Mouse (Mus musculus) midbrain, embryonic 11.5 days (tissue): Measurements from ENCODE around the gene Slc25a29. TPM values are rescaled to one million over a fixed set of nuclear protein-coding genes. Genes with fewer than 3 reads are reported as not detected.

Experiments
- ATAC-seq: fragments of 200-750 bp; cut with Nextera tagmentation; 2 replicates; pipeline ENCODE4 v1.8.0; 2017; ENCODE audit warnings: moderate TSS enrichment, moderate library complexity; ENCODE audit not compliant: low FRiP score
- DNase-seq: peaks from one replicate; pipeline ENCODE4 v3.0.0; 2015; ENCODE audit warnings: low spot score; ENCODE audit errors: missing footprints
- H3K27ac ChIP-seq: fragments of 300-500 bp; sonication (generic); 2 replicates; pipeline ENCODE4 v1.5.1; 2014; ENCODE audit warnings: low read depth, low read length
- H3K27me3 ChIP-seq: fragments of 300-500 bp; sonication (generic); 2 replicates; pipeline ENCODE4 v1.6.1; 2014; ENCODE audit warnings: mild to moderate bottlenecking, low read length, moderate library complexity, mixed read lengths; ENCODE audit not compliant: control insufficient read depth, insufficient read depth
- H3K36me3 ChIP-seq: fragments of 300-500 bp; sonication (generic); 2 replicates; pipeline ENCODE4 v1.6.1; 2014; ENCODE audit warnings: mild to moderate bottlenecking, low read length, moderate library complexity, mixed read lengths; ENCODE audit not compliant: control insufficient read depth, insufficient read depth
- H3K4me1 ChIP-seq: fragments of 300-500 bp; sonication (generic); 2 replicates; pipeline ENCODE4 v1.6.1; 2014; ENCODE audit warnings: low read length; ENCODE audit not compliant: control insufficient read depth, insufficient read depth
- H3K4me2 ChIP-seq: fragments of 300-500 bp; sonication (generic); 2 replicates; pipeline ENCODE4 v1.6.1; 2014; ENCODE audit warnings: mild to moderate bottlenecking, moderate library complexity
- H3K4me3 ChIP-seq: fragments of 300-500 bp; sonication (generic); 2 replicates; pipeline ENCODE4 v1.5.1; 2014; ENCODE audit warnings: low read depth, low read length
- H3K9ac ChIP-seq: fragments of 300-500 bp; sonication (generic); 2 replicates; pipeline ENCODE4 v1.6.1; 2014; ENCODE audit warnings: low read length
- H3K9me3 ChIP-seq: fragments of 300-500 bp; sonication (generic); 2 replicates; pipeline ENCODE4 v1.6.1; 2016; ENCODE audit warnings: low read length; ENCODE audit not compliant: control insufficient read depth
- WGBS: fragments of 180-500 bp; shearing (Covaris S2); extraction: QIAGEN DNeasy Blood & Tissue Kit; methylation state at CpG from one replicate; pipeline ENCODE4 v1.1.7; 2014; 5-methylcytosine and 5-hydroxymethylcytosine counted together
- polyA plus RNA-seq: library from polyadenylated mRNA; unstranded; fragments of >200 nt; fragmentation: Nextera tagmentation; extraction: Ambion mirVana; gene quantifications from 2 replicates; pipeline ENCODE4 v1.2.1, GENCODE M21; 2014

Slc25a29 gene
- polyA plus RNA-seq, 1 experiment from 2014 or later, result 13.0 TPM

- 87% methylated on average over 6 of the region's 6 CpGs for WGBS
- ATAC-seq (no peak), DNase-seq (no peak)
- Histone ChIP-seq H3K36me3 (no peaks in the 10 kb centered on the region), H3K27me3 (no peaks in the 10 kb centered on the region), H3K4me1 (peaks cover 8% of the 10 kb centered on the region), H3K4me3 (no peak overlapping the region), H3K27ac (no peak overlapping the region), H3K9me3 (no peaks in the 10 kb centered on the region), H3K4me2 (no peak overlapping the region), H3K9ac (no peak overlapping the region)
Observed at GRCm38 (mm10) chr12:108830358-108830757, 5.3 kb downstream of the Slc25a29 start.

GRCm38 (mm10) chr12:108829636-108830035 is 6.0 kb downstream of the Slc25a29 start:
- H3K4me1 ChIP-seq, result peaks cover 2% of the 10 kb centered on the region
- H3K9me3 ChIP-seq, result no peaks in the 10 kb centered on the region
- H3K36me3 ChIP-seq, result no peaks in the 10 kb centered on the region
- 87% methylated on average over 5 of the region's 5 CpGs for WGBS
- H3K4me3 ChIP-seq, result no peak overlapping the region
- H3K9ac ChIP-seq, result no peak overlapping the region
- no peak for DNase-seq
- no peaks in the 10 kb centered on the region for H3K27me3 ChIP-seq
- H3K4me2 ChIP-seq, result no peak overlapping the region
- ATAC-seq, result no peak
- no peak overlapping the region for H3K27ac ChIP-seq

GRCm38 (mm10) chr12:108827641-108828040 is 8.0 kb downstream of the Slc25a29 start:
- Histone ChIP-seq H3K27ac (no peak overlapping the region), H3K4me2 (no peak overlapping the region), H3K27me3 (no peaks in the 10 kb centered on the region), H3K9me3 (no peaks in the 10 kb centered on the region), H3K4me3 (no peak overlapping the region), H3K4me1 (no peaks in the 10 kb centered on the region), H3K36me3 (no peaks in the 10 kb centered on the region), H3K9ac (no peak overlapping the region)
- WGBS, result 93% methylated on average over 6 of the region's 6 CpGs
- ATAC-seq (no peak), DNase-seq (no peak)

GRCm38 (mm10) chr12:108826958-108827535 is 8.6 kb downstream of the Slc25a29 start:
- H3K4me1 ChIP-seq, result no peaks in the 10 kb centered on the region
- no peaks in the 10 kb centered on the region for H3K36me3 ChIP-seq
- H3K9ac ChIP-seq, result no peak overlapping the region
- ATAC-seq (no peak), DNase-seq (no peak)
- WGBS, result 97% methylated on average over 28 of the region's 28 CpGs
- H3K27me3 ChIP-seq, result no peaks in the 10 kb centered on the region
- H3K4me2 ChIP-seq, result no peak overlapping the region
- no peak overlapping the region for H3K4me3 ChIP-seq
- H3K27ac ChIP-seq, result no peak overlapping the region
- H3K9me3 ChIP-seq, result no peaks in the 10 kb centered on the region

- Histone ChIP-seq H3K36me3 (no peaks in the 10 kb centered on the region), H3K4me1 (no peaks in the 10 kb centered on the region), H3K9me3 (no peaks in the 10 kb centered on the region), H3K4me3 (no peak overlapping the region), H3K27me3 (no peaks in the 10 kb centered on the region), H3K4me2 (no peak overlapping the region), H3K9ac (no peak overlapping the region), H3K27ac (no peak overlapping the region)
- DNase-seq, result no peak
- ATAC-seq, result no peak
- 94% methylated on average over 19 of the region's 19 CpGs for WGBS
Observed at GRCm38 (mm10) chr12:108826282-108826957, 9.3 kb downstream of the Slc25a29 start.

GRCm38 (mm10) chr12:108825561-108826224 is 10.0 kb downstream of the Slc25a29 start:
- DNase-seq (no peak), ATAC-seq (no peak)
- Histone ChIP-seq H3K4me1 (no peaks in the 10 kb centered on the region), H3K9ac (no peak overlapping the region), H3K27me3 (no peaks in the 10 kb centered on the region), H3K4me3 (no peak overlapping the region), H3K4me2 (no peak overlapping the region), H3K9me3 (no peaks in the 10 kb centered on the region), H3K27ac (no peak overlapping the region), H3K36me3 (no peaks in the 10 kb centered on the region)
- WGBS, result 94% methylated on average over 13 of the region's 13 CpGs

GRCm38 (mm10) chr12:108824225-108824874 is 11.3 kb downstream of the Slc25a29 start:
- DNase-seq (peak; percentile 39), ATAC-seq (no peak)
- Histone ChIP-seq H3K9me3 (no peaks in the 10 kb centered on the region), H3K9ac (no peak overlapping the region), H3K4me1 (no peaks in the 10 kb centered on the region), H3K4me3 (no peak overlapping the region), H3K27me3 (no peaks in the 10 kb centered on the region), H3K27ac (no peak overlapping the region), H3K4me2 (no peak overlapping the region), H3K36me3 (no peaks in the 10 kb centered on the region)
- 91% methylated on average over 15 of the region's 15 CpGs for WGBS

- ATAC-seq, result no peak
- DNase-seq, result no peak
- H3K9ac ChIP-seq, result no peak overlapping the region
- no peaks in the 10 kb centered on the region for H3K9me3 ChIP-seq
- H3K4me2 ChIP-seq, result no peak overlapping the region
- WGBS, result 82% methylated on average over 8 of the region's 8 CpGs
- no peaks in the 10 kb centered on the region for H3K27me3 ChIP-seq
- no peaks in the 10 kb centered on the region for H3K36me3 ChIP-seq
- no peaks in the 10 kb centered on the region for H3K4me1 ChIP-seq
- no peak overlapping the region for H3K27ac ChIP-seq
- H3K4me3 ChIP-seq, result no peak overlapping the region
Observed at GRCm38 (mm10) chr12:108823036-108823435, 12.6 kb downstream of the Slc25a29 start.

GRCm38 (mm10) chr12:108820461-108820860 is 15.2 kb downstream of the Slc25a29 start:
- Histone ChIP-seq H3K27ac (no peak overlapping the region), H3K4me1 (no peaks in the 10 kb centered on the region), H3K4me3 (no peak overlapping the region), H3K36me3 (peaks cover 4% of the 10 kb centered on the region; the same call in 1 of the 2 replicates), H3K9ac (no peak overlapping the region), H3K9me3 (no peaks in the 10 kb centered on the region), H3K27me3 (no peaks in the 10 kb centered on the region), H3K4me2 (no peak overlapping the region)
- DNase-seq (no peak), ATAC-seq (no peak)
- 84% methylated on average over 4 of the region's 4 CpGs for WGBS
